Mouse (Mus musculus): Measurements from ENCODE around the gene Rab34. TPM values are rescaled to one million over a fixed set of nuclear protein-coding genes. Genes with fewer than 3 reads are reported as not detected.

Gene Rab34
- 1 to 10 TPM; 2.5 to 3.5 TPM for total RNA-seq (2021)
- long read RNA-seq, experiment 1, partial matches to known transcripts, result 3 of 7 reads
- long read RNA-seq, experiment 1, other reads (novel, unspliced or antisense), result 1 of 7 reads
- long read RNA-seq, experiment 2, partial matches to known transcripts, result 2 of 7 reads
- long read RNA-seq, experiment 2, other reads (novel, unspliced or antisense), result 1 of 7 reads

DNA sequence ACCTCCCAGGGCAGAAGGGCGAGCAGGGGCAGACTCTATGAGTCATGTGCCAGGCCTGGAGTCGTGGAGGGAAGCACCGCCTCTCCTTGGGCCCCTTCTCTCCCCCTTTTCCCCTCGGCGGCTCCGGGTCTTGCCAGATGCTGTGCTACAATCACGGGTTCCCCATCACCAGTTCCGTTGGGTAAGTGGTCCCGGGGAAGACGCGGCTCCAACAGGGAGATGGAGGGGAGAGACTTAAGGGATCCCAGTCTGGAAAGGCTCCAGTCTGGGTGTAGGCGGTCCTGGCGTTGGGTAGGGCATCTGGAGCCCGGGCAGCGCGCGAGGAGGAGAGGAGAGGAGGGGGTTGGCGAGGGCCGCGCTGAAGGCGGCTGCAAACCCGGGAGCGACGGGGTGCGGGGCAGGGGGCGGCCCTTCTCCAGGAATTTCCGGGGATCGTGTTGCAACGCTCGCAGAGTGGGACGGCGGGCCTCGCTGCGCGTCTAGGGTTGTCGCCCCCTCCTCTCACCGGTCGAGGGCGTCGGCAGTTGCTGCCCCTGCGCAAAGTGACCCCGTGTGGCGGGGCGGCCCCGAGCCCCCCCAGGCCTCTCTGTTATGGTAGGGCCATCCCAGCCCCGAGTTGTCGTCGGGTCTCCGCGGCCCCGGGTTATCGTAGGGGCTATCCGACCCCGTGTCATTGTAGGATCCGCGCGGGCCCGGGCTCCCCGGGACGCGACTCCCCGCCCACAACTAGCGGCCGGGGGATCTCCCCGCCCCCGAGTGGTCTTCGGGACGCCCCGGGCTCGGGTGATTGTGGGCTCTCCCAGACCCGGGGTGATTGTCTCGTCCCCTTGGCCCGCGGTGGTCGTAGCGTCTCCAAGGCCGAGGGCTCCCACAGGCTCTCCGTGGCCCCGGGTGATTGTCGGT, at the start of gene Rab34:
Gene Rab34 (plus strand): TSS at position 100 of the 903 bp plus-strand sequence.
- peak; percentile 52 for DNase-seq (ENCODE audit: low spot score)

GRCm38 (mm10) chr11:78140665-78141064, 47.6 kb upstream of the Rab34 start:
- DNase-seq (ENCODE audit: low spot score), result no peak

GRCm38 (mm10) chr11:78143520-78143919, 44.7 kb upstream of the Rab34 start:
- DNase-seq (ENCODE audit: low spot score), result no peak

DNA sequence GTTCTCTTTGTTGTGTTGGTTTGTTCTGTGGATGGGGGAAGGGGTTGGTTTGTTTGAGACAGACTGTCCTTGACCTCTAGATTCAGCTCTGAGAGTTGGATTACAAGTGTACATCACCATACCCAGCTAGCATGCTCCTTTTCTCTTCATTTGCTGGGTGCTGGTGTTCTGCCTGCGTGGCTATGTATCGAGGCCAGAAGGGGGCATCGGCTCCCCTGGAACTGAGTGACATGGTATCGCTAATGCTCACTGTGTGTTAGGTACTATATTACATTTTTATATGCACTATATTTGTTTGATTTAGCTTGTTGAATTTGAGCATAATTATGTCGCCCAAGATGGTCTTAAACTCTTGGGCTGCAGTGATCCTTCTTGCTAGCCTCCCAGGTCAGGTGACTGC, 42.1 kb upstream of the Rab34 start:
- DNase-seq (ENCODE audit: low spot score), result no peak

DNA sequence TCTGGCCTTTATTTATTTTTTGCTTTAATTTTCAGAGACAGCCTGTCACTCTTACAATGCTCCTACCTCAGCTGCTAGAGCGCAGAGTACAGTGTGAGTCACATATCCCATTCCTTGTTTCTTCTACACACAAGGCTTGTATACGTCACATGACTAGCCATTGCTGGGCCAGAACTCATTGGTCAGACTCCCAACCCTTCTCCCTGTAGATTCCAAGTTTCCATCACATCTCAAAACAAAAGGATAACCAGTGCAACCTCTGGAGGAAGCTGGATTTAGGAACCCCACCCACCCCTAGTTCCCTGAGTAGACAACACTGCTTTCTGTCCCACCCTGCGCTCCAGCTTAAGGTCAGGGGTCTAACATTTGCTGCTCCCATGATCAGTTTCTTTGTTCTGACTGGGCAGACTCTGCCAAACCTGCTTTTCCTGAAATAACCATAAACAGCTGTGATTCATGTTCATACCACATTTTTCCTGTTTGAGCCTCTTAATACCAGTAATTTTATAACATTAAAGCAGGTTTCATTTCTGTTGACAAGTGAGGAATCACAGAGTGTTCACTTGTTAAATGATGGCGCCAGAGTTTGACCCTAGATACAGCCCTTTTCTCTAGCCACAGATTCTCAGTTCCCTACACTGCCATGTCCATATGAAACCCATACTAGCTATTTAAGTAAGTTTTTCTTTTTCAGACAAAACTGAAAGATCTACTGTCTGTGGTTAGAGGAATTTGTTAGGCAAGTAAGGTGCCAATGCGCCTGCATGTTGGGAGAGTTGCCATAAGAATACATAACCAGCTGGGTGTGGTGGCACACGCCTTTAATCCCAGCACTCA, 41.3 kb upstream of the Rab34 start:
- DNase-seq (ENCODE audit: low spot score), result no peak

GRCm38 (mm10) chr11:78151161-78151560, 37.1 kb upstream of the Rab34 start:
- DNase-seq (ENCODE audit: low spot score), result no peak

DNA sequence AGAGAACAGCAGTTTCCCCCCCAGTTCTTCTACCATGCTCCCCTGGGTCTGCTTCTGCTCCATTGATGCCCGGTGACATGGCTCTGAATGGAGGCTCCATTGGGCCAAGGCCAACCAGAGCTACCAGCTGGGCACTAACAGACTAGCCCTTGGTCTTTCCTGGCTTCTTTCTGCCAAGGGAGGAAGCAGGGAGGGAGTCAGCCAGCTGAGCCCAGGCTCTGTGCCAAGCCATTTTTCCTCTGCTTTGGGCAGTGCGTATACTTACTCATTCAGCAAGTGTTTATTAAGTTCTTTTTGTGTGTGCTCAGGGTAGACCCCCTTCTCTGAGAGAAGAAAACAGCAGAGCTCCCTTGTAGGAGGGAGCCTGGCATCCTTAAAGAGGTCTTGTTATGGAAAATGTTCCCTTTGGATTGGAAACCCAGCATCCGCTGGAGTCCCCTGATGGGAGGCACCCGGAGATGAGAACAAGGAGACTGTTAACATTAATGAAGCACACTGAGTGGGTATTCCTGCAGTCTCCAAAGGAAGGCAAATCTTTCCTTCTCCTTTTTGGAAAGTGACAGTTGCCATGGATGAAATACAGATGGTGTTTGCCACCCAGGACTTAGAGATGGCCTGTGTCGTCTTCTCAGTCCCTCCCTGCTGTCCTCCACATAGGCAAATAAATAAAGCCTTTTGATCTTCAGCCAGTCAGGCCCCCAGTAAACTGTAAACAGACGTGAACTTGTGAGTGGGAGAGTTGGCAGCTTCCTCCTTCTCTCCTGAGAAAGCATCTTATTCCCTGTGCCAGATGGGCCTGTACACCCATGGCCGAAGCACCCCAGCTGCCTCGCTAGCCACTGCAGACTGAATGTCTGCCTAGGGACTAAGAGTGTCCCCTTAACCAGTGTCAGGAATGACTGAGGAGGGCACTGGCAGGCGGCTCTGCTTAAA, 35.7 kb upstream of the Rab34 start:
- peak; percentile 45 for DNase-seq (ENCODE audit: low spot score)

DNA sequence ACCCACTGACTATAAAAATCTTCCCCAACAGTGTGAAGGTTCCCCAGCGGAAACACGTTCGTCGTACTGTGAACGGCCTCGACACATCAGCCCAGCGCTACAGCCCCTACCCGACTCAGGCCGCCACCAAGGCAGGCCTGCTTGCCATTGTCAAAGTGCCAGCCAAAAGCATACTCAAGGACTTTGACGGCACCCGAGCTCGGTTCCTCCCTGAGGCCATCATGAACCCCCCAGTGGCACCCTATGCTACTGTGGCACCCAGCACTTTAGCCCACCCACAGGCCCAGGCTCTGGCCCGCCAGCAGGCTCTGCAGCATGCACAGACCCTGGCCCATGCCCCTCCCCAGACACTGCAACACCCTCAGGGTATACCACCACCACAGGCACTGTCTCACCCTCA, 34.5 kb upstream of the Rab34 start:
- no peak for DNase-seq (ENCODE audit: low spot score)

- DNase-seq (ENCODE audit: low spot score), result no peak
Observed at GRCm38 (mm10) chr11:78155674-78156073, 32.6 kb upstream of the Rab34 start.

GRCm38 (mm10) chr11:78156156-78156699, 32.0 kb upstream of the Rab34 start:
- no peak for DNase-seq (ENCODE audit: low spot score)

DNA sequence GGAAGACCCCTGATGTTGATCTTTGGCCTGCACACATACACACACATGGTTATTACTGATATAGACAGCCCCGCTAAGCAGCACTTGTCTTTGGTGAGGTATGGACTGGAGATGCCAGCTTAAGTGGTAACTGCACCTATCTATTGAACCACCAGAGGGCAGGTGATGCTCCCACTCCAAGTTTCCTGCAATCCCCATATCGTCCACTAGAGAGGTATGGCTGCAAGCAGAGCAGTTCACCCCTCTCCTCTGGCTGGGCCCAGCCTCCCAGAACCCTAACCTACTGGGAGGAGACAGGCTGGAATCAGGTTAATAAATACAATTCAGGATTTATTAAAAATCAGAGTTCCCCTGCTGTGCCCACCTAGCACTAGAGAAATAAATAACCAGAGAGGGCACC, 29.1 kb upstream of the Rab34 start:
- DNase-seq (ENCODE audit: low spot score), result peak; percentile 85

- no peak for DNase-seq (ENCODE audit: low spot score)
Observed at GRCm38 (mm10) chr11:78159557-78159956, 28.7 kb upstream of the Rab34 start.

- no peak for DNase-seq (ENCODE audit: low spot score)
Observed at GRCm38 (mm10) chr11:78160171-78160570, 28.1 kb upstream of the Rab34 start.

- DNase-seq (ENCODE audit: low spot score), result no peak
Observed at GRCm38 (mm10) chr11:78160675-78161074, 27.6 kb upstream of the Rab34 start.

DNA sequence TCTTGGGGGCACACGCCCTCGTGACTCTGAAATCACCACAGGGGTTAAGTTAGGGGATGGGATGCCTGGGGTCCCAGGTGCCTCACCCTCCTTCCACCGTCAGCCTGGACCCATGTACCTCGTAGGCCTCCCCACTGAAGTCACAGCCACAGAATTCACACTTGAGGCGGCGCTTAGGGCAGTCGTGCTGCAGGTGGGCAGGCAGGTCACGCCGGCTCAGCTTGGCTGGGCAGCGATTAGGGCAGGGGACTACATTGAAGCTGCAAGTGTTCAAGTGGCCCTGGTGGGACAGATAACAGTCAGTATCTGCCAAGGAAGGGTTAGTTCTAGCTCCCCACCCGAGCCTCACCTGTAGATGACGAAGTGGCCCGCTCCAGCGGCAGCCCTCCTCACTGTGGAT, 27.1 kb upstream of the Rab34 start:
- DNase-seq (ENCODE audit: low spot score), result no peak

DNA sequence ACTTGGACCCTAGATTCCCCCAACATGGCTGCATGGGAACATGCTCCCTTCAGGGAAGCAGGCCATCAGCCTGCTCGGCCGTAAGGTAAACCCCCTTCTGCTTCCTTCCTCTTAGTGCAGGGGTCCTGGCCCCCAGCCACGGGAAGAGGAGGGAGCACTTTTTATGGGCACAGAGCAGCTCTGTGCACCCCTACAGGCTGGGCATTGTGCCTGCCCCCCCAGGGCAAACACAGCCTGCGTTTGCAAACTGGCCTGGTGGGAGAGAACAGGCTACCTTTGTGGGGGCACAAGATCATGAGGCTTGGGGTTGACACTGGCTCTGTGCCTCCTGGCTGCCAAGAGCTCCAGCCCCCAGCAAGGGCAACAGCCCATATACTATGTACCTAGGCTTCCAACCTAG, 26.3 kb upstream of the Rab34 start:
- no peak for DNase-seq (ENCODE audit: low spot score)

GRCm38 (mm10) chr11:78162504-78162903, 25.7 kb upstream of the Rab34 start:
- peak; percentile 61 for DNase-seq (ENCODE audit: low spot score)

DNA sequence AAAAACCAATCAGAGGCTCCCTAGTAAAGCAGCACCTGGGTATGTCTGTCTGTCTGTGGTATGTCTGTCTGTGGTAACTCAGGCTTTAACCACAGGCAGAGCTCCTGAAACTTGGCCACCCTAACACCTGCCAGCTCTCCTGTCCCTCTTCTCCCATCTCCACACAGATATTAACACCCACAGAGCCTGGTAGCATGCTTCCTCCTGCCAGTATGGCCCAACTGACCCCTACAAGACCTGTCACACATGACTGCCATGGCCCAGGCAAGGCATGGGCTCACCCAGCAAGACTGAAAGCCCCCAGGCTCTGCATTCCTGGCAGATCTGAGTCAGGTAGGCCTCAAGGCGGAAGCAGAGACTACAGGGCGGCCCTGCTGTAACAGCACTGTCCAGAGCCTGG, 25.2 kb upstream of the Rab34 start:
- DNase-seq (ENCODE audit: low spot score), result no peak

DNA sequence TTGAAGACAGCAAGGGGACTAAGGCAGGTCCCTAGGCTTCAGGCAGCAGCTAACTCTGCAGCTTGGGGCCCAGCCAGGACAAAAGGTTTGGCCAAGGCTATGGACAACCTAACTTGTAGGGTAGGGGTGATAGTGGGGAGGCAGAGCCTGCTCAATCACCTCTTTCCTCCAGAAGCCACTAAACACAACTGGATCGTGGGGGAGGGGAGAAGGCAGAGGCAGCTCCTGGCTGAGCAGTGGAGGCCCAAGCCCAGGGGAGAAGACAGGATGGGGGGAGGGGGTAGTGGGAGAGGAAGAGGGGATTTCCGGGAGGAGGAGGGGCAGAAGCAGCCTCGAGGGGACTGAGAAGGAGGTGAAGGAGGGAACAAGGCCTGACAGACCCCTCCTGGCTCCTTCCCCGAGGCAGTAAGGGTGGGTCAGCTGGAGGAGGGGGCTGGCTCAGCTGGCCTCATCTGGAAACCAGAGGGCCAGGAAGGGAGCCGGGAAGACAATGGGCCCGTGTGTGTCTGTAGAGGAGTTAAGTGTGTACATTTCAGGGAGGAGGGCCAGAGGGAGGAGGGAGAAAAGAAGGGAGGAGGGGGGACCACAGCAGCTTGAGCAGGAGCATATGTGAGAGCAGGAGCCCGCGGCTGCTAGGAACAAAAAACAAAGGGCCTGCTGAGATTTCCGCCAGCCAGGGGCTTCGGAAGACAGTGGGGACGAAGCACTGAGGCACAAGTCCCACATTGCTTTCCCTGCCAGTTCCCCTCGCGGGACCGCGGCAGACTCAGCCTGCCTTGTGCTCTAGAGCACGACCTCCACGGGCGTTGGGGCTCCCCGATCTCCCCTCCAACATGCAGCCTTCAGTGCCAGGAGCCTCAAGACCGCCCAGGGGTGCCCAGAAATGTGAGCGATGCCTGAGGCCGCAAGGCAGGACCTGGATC, 24.3 kb upstream of the Rab34 start:
- DNase-seq (ENCODE audit: low spot score), result peak; percentile 46

DNA sequence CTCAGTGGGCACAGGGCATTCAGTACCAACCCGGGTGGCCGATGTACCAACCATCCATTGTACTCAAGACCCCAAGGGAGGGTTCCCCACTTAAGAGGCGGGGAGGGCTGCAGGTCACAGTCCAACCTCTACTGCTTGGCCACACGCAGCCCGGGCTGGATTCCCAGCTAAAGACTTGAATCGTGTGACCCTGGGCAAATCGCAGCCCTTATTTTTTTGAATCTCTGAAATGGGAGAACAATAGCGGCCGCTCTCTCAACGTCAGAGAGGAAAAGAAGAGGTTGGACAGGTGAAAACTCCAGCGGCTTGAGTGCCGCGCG, 23.7 kb upstream of the Rab34 start:
- DNase-seq (ENCODE audit: low spot score), result no peak

All from gastrocnemius, adult 18-20 months (tissue).